Mouse (Mus musculus) embryonic facial prominence, embryonic 12.5 days (tissue): ENCODE data around the gene Pkp1. TPM values are rescaled to one million over a fixed set of nuclear protein-coding genes. Genes with fewer than 3 reads are reported as not detected.

Experiments used
- ATAC-seq: fragments of 200-750 bp; cut with Nextera tagmentation; 2 replicates; pipeline ENCODE4 v1.8.0; 2017; ENCODE audit not compliant: insufficient number of reproducible peaks, insufficient read depth, low FRiP score, low TSS enrichment
- H3K27ac ChIP-seq: fragments of 300-500 bp; sonication (generic); 2 replicates; pipeline ENCODE4 v1.5.1; 2016; ENCODE audit warnings: mild to moderate bottlenecking
- H3K27me3 ChIP-seq: fragments of 300-500 bp; sonication (generic); 2 replicates; pipeline ENCODE4 v1.6.1; 2016; ENCODE audit warnings: mild to moderate bottlenecking, moderate library complexity
- H3K36me3 ChIP-seq: fragments of 300-500 bp; sonication (generic); 2 replicates; pipeline ENCODE4 v1.6.1; 2016; ENCODE audit warnings: mild to moderate bottlenecking
- H3K4me1 ChIP-seq: fragments of 300-500 bp; sonication (generic); 2 replicates; pipeline ENCODE4 v1.6.1; 2016
- H3K4me2 ChIP-seq: fragments of 300-500 bp; sonication (generic); replicated peaks from 2 replicates; pipeline ENCODE4 v1.6.1; 2016; ENCODE audit warnings: mild to moderate bottlenecking, moderate library complexity
- H3K4me3 ChIP-seq: fragments of 300-500 bp; sonication (generic); 2 replicates; pipeline ENCODE4 v1.5.1; 2016; ENCODE audit warnings: mild to moderate bottlenecking
- H3K9ac ChIP-seq: fragments of 300-500 bp; sonication (generic); 2 replicates; pipeline ENCODE4 v1.6.1; 2016; ENCODE audit warnings: mild to moderate bottlenecking, moderate library complexity
- H3K9me3 ChIP-seq: fragments of 300-500 bp; sonication (generic); 2 replicates; pipeline ENCODE4 v1.6.1; 2016; ENCODE audit warnings: mild to moderate bottlenecking, moderate library complexity
- WGBS: fragments of 180-500 bp; shearing (Covaris S2); methylation state at CpG from one replicate; pipeline ENCODE4 v1.1.7; 2016; 5-methylcytosine and 5-hydroxymethylcytosine counted together
- polyA plus RNA-seq: library from polyadenylated mRNA; unstranded; fragments of >200 nt; fragmentation: Nextera tagmentation; extraction: Ambion mirVana; gene quantifications from 2 replicates; pipeline ENCODE4 v1.2.1, GENCODE M21; 2016

The Pkp1 gene
- 1.7 and 1.9 TPM in 2 replicates for polyA plus RNA-seq

- ATAC-seq, result no peak
- WGBS, result under 1% methylated on average over 67 of the region's 67 CpGs
- H3K27ac ChIP-seq, result no peak within 1 kb of the TSS
These were observed at the start of gene Pkp1 for GRCm38 (mm10) chr1:135918644-135919407. Pkp1 (minus strand) TSS chr1:135919207.

GRCm38 (mm10) chr1:135967739-135968138, 48.7 kb upstream of the Pkp1 start:
- Histone ChIP-seq H3K9ac (no peak overlapping the region), H3K4me1 (no peaks in the 10 kb centered on the region), H3K4me3 (no peak overlapping the region), H3K4me2 (no peak overlapping the region), H3K27me3 (0 out of 2 replicates have a peak, but pooled peaks cover 3% of the 10 kb centered on the region), H3K27ac (no peak overlapping the region), H3K36me3 (no peaks in the 10 kb centered on the region), H3K9me3 (no peaks in the 10 kb centered on the region)
- no peak for ATAC-seq
- WGBS, result 75% methylated on average over 4 of the region's 4 CpGs

More at GRCm38 (mm10) chr1:135918644-135919407, at the start of gene Pkp1:
- H3K4me3 ChIP-seq, result peak within 1 kb of the TSS; percentile 31
- H3K4me1 ChIP-seq, result peaks cover 4% of the 10 kb centered on the region; the same call in 1 of the 2 replicates
- H3K9me3 ChIP-seq, result no peaks in the 10 kb centered on the region
- peak within 1 kb of the TSS; percentile 45 for H3K4me2 ChIP-seq
- H3K9ac ChIP-seq, result no peak within 1 kb of the TSS
- peaks cover 88% of the 10 kb centered on the region for H3K27me3 ChIP-seq
- no peaks in the 10 kb centered on the region for H3K36me3 ChIP-seq

GRCm38 (mm10) chr1:135964561-135964960, 45.6 kb upstream of the Pkp1 start:
- H3K9me3 ChIP-seq, result no peaks in the 10 kb centered on the region
- 0 out of 2 replicates have a peak, but pooled peaks cover 3% of the 10 kb centered on the region for H3K27me3 ChIP-seq
- no peaks in the 10 kb centered on the region for H3K4me1 ChIP-seq
- no peak overlapping the region for H3K4me3 ChIP-seq
- H3K9ac ChIP-seq, result no peak overlapping the region
- no peaks in the 10 kb centered on the region for H3K36me3 ChIP-seq
- H3K4me2 ChIP-seq, result no peak overlapping the region
- no peak for ATAC-seq
- WGBS, result 75% methylated on average over 11 of the region's 11 CpGs
- no peak overlapping the region for H3K27ac ChIP-seq

GRCm38 (mm10) chr1:135963177-135963576, 44.2 kb upstream of the Pkp1 start:
- Histone ChIP-seq H3K9me3 (no peaks in the 10 kb centered on the region), H3K27ac (no peak overlapping the region), H3K4me3 (no peak overlapping the region), H3K4me1 (no peaks in the 10 kb centered on the region), H3K9ac (no peak overlapping the region), H3K27me3 (0 out of 2 replicates have a peak, but pooled peaks cover 3% of the 10 kb centered on the region), H3K4me2 (no peak overlapping the region), H3K36me3 (no peaks in the 10 kb centered on the region)
- WGBS, result 70% methylated on average over 5 of the region's 5 CpGs
- ATAC-seq, result no peak

- no peak overlapping the region for H3K4me3 ChIP-seq
- H3K9me3 ChIP-seq, result no peaks in the 10 kb centered on the region
- no peak overlapping the region for H3K4me2 ChIP-seq
- H3K27me3 ChIP-seq, result 0 out of 2 replicates have a peak, but pooled peaks cover 3% of the 10 kb centered on the region
- no peaks in the 10 kb centered on the region for H3K36me3 ChIP-seq
- 45% methylated on average over 4 of the region's 4 CpGs for WGBS
- H3K4me1 ChIP-seq, result no peaks in the 10 kb centered on the region
- H3K9ac ChIP-seq, result no peak overlapping the region
- ATAC-seq, result no peak
- H3K27ac ChIP-seq, result no peak overlapping the region
These were observed 39.5 kb upstream of the Pkp1 start for GRCm38 (mm10) chr1:135958483-135958882.

- 58% methylated on average over 2 of the region's 2 CpGs for WGBS
- no peaks in the 10 kb centered on the region for H3K9me3 ChIP-seq
- H3K36me3 ChIP-seq, result no peaks in the 10 kb centered on the region
- H3K27me3 ChIP-seq, result peaks cover 4% of the 10 kb centered on the region; the same call in 1 of the 2 replicates
- no peak overlapping the region for H3K27ac ChIP-seq
- H3K4me2 ChIP-seq, result no peak overlapping the region
- no peak overlapping the region for H3K9ac ChIP-seq
- no peaks in the 10 kb centered on the region for H3K4me1 ChIP-seq
- H3K4me3 ChIP-seq, result no peak overlapping the region
- no peak for ATAC-seq
These were observed 29.9 kb upstream of the Pkp1 start for GRCm38 (mm10) chr1:135948871-135949270.

- Histone ChIP-seq H3K9me3 (no peaks in the 10 kb centered on the region), H3K9ac (no peak overlapping the region), H3K4me1 (no peaks in the 10 kb centered on the region), H3K36me3 (no peaks in the 10 kb centered on the region), H3K27me3 (peaks cover 18% of the 10 kb centered on the region), H3K4me3 (no peak overlapping the region), H3K27ac (no peak overlapping the region), H3K4me2 (no peak overlapping the region)
- ATAC-seq, result no peak
- 68% methylated on average over 4 of the region's 4 CpGs for WGBS
These were observed 27.2 kb upstream of the Pkp1 start for GRCm38 (mm10) chr1:135946247-135946646.

- H3K27ac ChIP-seq, result no peak overlapping the region
- no peak for ATAC-seq
These were observed 26.7 kb upstream of the Pkp1 start for GRCm38 (mm10) chr1:135945711-135946110.

GRCm38 (mm10) chr1:135944526-135945259, 25.7 kb upstream of the Pkp1 start:
- Histone ChIP-seq H3K4me1 (no peaks in the 10 kb centered on the region), H3K27me3 (peaks cover 18% of the 10 kb centered on the region), H3K9me3 (no peaks in the 10 kb centered on the region), H3K9ac (no peak overlapping the region), H3K27ac (no peak overlapping the region), H3K4me3 (no peak overlapping the region), H3K36me3 (no peaks in the 10 kb centered on the region), H3K4me2 (peak overlapping the region; percentile 24; the same call in 1 of the 2 replicates)
- ATAC-seq, result no peak
- 47% methylated on average over 12 of the region's 12 CpGs for WGBS

More at GRCm38 (mm10) chr1:135945711-135946110, 26.7 kb upstream of the Pkp1 start:
- WGBS, result 13% methylated on average over 7 of the region's 7 CpGs
- Histone ChIP-seq H3K4me2 (no peak overlapping the region), H3K9ac (no peak overlapping the region), H3K4me3 (no peak overlapping the region), H3K27me3 (peaks cover 18% of the 10 kb centered on the region), H3K9me3 (no peaks in the 10 kb centered on the region), H3K4me1 (no peaks in the 10 kb centered on the region), H3K36me3 (no peaks in the 10 kb centered on the region)

- Histone ChIP-seq H3K27ac (no peak overlapping the region), H3K36me3 (no peaks in the 10 kb centered on the region), H3K4me1 (no peaks in the 10 kb centered on the region), H3K9me3 (no peaks in the 10 kb centered on the region), H3K27me3 (peaks cover 18% of the 10 kb centered on the region), H3K4me3 (no peak overlapping the region), H3K4me2 (no peak overlapping the region), H3K9ac (no peak overlapping the region)
- 89% methylated on average over 2 of the region's 2 CpGs for WGBS
- ATAC-seq, result no peak
These were observed 24.7 kb upstream of the Pkp1 start for GRCm38 (mm10) chr1:135943713-135944112.

- WGBS, result 39% methylated on average over 7 of the region's 7 CpGs
These were observed 23.1 kb upstream of the Pkp1 start for GRCm38 (mm10) chr1:135942116-135942515.

More at GRCm38 (mm10) chr1:135942116-135942515, 23.1 kb upstream of the Pkp1 start:
- no peak overlapping the region for H3K4me2 ChIP-seq
- H3K9ac ChIP-seq, result no peak overlapping the region
- peaks cover 18% of the 10 kb centered on the region for H3K27me3 ChIP-seq
- no peaks in the 10 kb centered on the region for H3K36me3 ChIP-seq
- no peaks in the 10 kb centered on the region for H3K9me3 ChIP-seq
- H3K27ac ChIP-seq, result no peak overlapping the region
- H3K4me1 ChIP-seq, result no peaks in the 10 kb centered on the region
- no peak overlapping the region for H3K4me3 ChIP-seq
- ATAC-seq, result no peak
